Mouse (Mus musculus) midbrain, embryonic 15.5 days (tissue): ENCODE results near the gene Wasf3. TPM values are rescaled to one million over a fixed set of nuclear protein-coding genes. Genes with fewer than 3 reads are reported as not detected.

Experiments used
- ATAC-seq: fragments of 200-750 bp; cut with Nextera tagmentation; replicated peaks from 2 replicates; pipeline ENCODE4 v1.8.0; 2017; ENCODE audit warnings: moderate TSS enrichment
- H3K27ac ChIP-seq: fragments of 300-500 bp; sonication (generic); 2 replicates; pipeline ENCODE4 v1.5.1; 2015; ENCODE audit warnings: mild to moderate bottlenecking, inconsistent platforms
- H3K27me3 ChIP-seq: fragments of 300-500 bp; sonication (generic); replicated peaks from 2 replicates; pipeline ENCODE4 v1.6.1; 2015; ENCODE audit warnings: inconsistent platforms
- H3K36me3 ChIP-seq: fragments of 300-500 bp; sonication (generic); replicated peaks from 2 replicates; pipeline ENCODE4 v1.6.1; 2015; ENCODE audit warnings: inconsistent platforms
- H3K4me1 ChIP-seq: fragments of 300-500 bp; sonication (generic); 2 replicates; pipeline ENCODE4 v1.6.1; 2015; ENCODE audit warnings: inconsistent platforms
- H3K4me2 ChIP-seq: fragments of 300-500 bp; sonication (generic); 2 replicates; pipeline ENCODE4 v1.6.1; 2015; ENCODE audit warnings: inconsistent platforms, mild to moderate bottlenecking, moderate library complexity
- H3K4me3 ChIP-seq: fragments of 300-500 bp; sonication (generic); 2 replicates; pipeline ENCODE4 v1.5.1; 2015; ENCODE audit warnings: mild to moderate bottlenecking, inconsistent platforms
- H3K9ac ChIP-seq: fragments of 300-500 bp; sonication (generic); 2 replicates; pipeline ENCODE4 v1.6.1; 2015; ENCODE audit warnings: mild to moderate bottlenecking, inconsistent platforms
- H3K9me3 ChIP-seq: fragments of 300-500 bp; sonication (generic); 2 replicates; pipeline ENCODE4 v1.6.1; 2016; ENCODE audit warnings: inconsistent platforms
- WGBS: fragments of 180-500 bp; shearing (Covaris S2); methylation state at CpG from one replicate; pipeline ENCODE4 v1.1.7; 2015; ENCODE audit warnings: mixed read lengths; 5-methylcytosine and 5-hydroxymethylcytosine counted together
- polyA plus RNA-seq: library from polyadenylated mRNA; unstranded; fragments of >200 nt; fragmentation: Nextera tagmentation; extraction: Ambion mirVana; gene quantifications from 2 replicates; pipeline ENCODE4 v1.2.1, GENCODE M21; 2015

Wasf3 gene
- 18.5 and 18.8 TPM in 2 replicates for polyA plus RNA-seq

GRCm38 (mm10) chr5:146384935-146385591 is at the start of gene Wasf3:
Gene Wasf3, plus strand, starts transcription at chr5:146384985.
- WGBS, result 2% methylated on average over 61 of the region's 66 CpGs
- H3K4me1 ChIP-seq, result peaks cover 8% of the 10 kb centered on the region
- no peaks in the 10 kb centered on the region for H3K9me3 ChIP-seq
- H3K4me3 ChIP-seq, result peak within 1 kb of the TSS; percentile 85
- no peaks in the 10 kb centered on the region for H3K27me3 ChIP-seq
- ATAC-seq, result peak; percentile 98
- peak within 1 kb of the TSS; percentile 71 for H3K9ac ChIP-seq
- H3K4me2 ChIP-seq, result peak within 1 kb of the TSS; percentile 77
- no peaks in the 10 kb centered on the region for H3K36me3 ChIP-seq
- peak within 1 kb of the TSS; percentile 82 for H3K27ac ChIP-seq

- H3K27ac ChIP-seq, result no peak overlapping the region
- H3K4me1 ChIP-seq, result no peaks in the 10 kb centered on the region
- no peaks in the 10 kb centered on the region for H3K9me3 ChIP-seq
- H3K4me3 ChIP-seq, result no peak overlapping the region
- H3K4me2 ChIP-seq, result no peak overlapping the region
- H3K9ac ChIP-seq, result no peak overlapping the region
- ATAC-seq, result no peak
- no peaks in the 10 kb centered on the region for H3K27me3 ChIP-seq
- H3K36me3 ChIP-seq, result no peaks in the 10 kb centered on the region
- 51% methylated on average over 9 of the region's 9 CpGs for WGBS
Observed at GRCm38 (mm10) chr5:146338064-146338463, 46.7 kb upstream of the Wasf3 start.

GRCm38 (mm10) chr5:146340037-146340436 is 44.7 kb upstream of the Wasf3 start:
- no peak for ATAC-seq
- Histone ChIP-seq H3K4me1 (no peaks in the 10 kb centered on the region), H3K9me3 (no peaks in the 10 kb centered on the region), H3K27me3 (no peaks in the 10 kb centered on the region), H3K27ac (no peak overlapping the region), H3K9ac (no peak overlapping the region), H3K4me3 (no peak overlapping the region), H3K4me2 (no peak overlapping the region), H3K36me3 (no peaks in the 10 kb centered on the region)
- 87% methylated on average over 4 of the region's 4 CpGs for WGBS

- Histone ChIP-seq H3K9ac (no peak overlapping the region), H3K9me3 (no peaks in the 10 kb centered on the region), H3K36me3 (no peaks in the 10 kb centered on the region), H3K4me1 (no peaks in the 10 kb centered on the region), H3K4me3 (no peak overlapping the region), H3K27me3 (no peaks in the 10 kb centered on the region), H3K4me2 (no peak overlapping the region), H3K27ac (no peak overlapping the region)
- ATAC-seq, result no peak
- WGBS, result 85% methylated on average over 12 of the region's 12 CpGs
Observed at GRCm38 (mm10) chr5:146344911-146345686, 39.7 kb upstream of the Wasf3 start.

- no peak for ATAC-seq
- no peaks in the 10 kb centered on the region for H3K36me3 ChIP-seq
- H3K27me3 ChIP-seq, result no peaks in the 10 kb centered on the region
- no peaks in the 10 kb centered on the region for H3K4me1 ChIP-seq
- WGBS, result 90% methylated on average over 6 of the region's 6 CpGs
- no peaks in the 10 kb centered on the region for H3K9me3 ChIP-seq
- no peak overlapping the region for H3K27ac ChIP-seq
- no peak overlapping the region for H3K9ac ChIP-seq
- H3K4me2 ChIP-seq, result no peak overlapping the region
- H3K4me3 ChIP-seq, result no peak overlapping the region
Observed at GRCm38 (mm10) chr5:146347081-146347480, 37.7 kb upstream of the Wasf3 start.

GRCm38 (mm10) chr5:146349183-146349582 is 35.6 kb upstream of the Wasf3 start:
- no peak overlapping the region for H3K4me2 ChIP-seq
- no peak for ATAC-seq
- H3K4me1 ChIP-seq, result no peaks in the 10 kb centered on the region
- H3K9me3 ChIP-seq, result no peaks in the 10 kb centered on the region
- H3K4me3 ChIP-seq, result no peak overlapping the region
- H3K27ac ChIP-seq, result no peak overlapping the region
- 80% methylated on average over 3 of the region's 3 CpGs for WGBS
- H3K27me3 ChIP-seq, result no peaks in the 10 kb centered on the region
- no peak overlapping the region for H3K9ac ChIP-seq
- H3K36me3 ChIP-seq, result no peaks in the 10 kb centered on the region

- Histone ChIP-seq H3K4me2 (no peak overlapping the region), H3K4me1 (no peaks in the 10 kb centered on the region), H3K9ac (no peak overlapping the region), H3K9me3 (no peaks in the 10 kb centered on the region), H3K36me3 (no peaks in the 10 kb centered on the region), H3K4me3 (no peak overlapping the region), H3K27me3 (no peaks in the 10 kb centered on the region), H3K27ac (no peak overlapping the region)
- ATAC-seq, result no peak
- 82% methylated on average over 11 of the region's 11 CpGs for WGBS
Observed at GRCm38 (mm10) chr5:146350784-146351183, 34.0 kb upstream of the Wasf3 start.

- Histone ChIP-seq H3K27me3 (no peaks in the 10 kb centered on the region), H3K4me1 (no peaks in the 10 kb centered on the region), H3K4me2 (no peak overlapping the region), H3K4me3 (no peak overlapping the region), H3K9me3 (no peaks in the 10 kb centered on the region), H3K27ac (no peak overlapping the region), H3K36me3 (no peaks in the 10 kb centered on the region), H3K9ac (no peak overlapping the region)
- 89% methylated on average over 7 of the region's 7 CpGs for WGBS
- no peak for ATAC-seq
Observed at GRCm38 (mm10) chr5:146352006-146352405, 32.8 kb upstream of the Wasf3 start.

- Histone ChIP-seq H3K9ac (no peak overlapping the region), H3K36me3 (no peaks in the 10 kb centered on the region), H3K27me3 (no peaks in the 10 kb centered on the region), H3K4me1 (no peaks in the 10 kb centered on the region), H3K4me3 (no peak overlapping the region), H3K9me3 (no peaks in the 10 kb centered on the region), H3K27ac (no peak overlapping the region), H3K4me2 (peak overlapping the region; percentile 13; the same call in 1 of the 2 replicates)
- 32% methylated on average over 10 of the region's 10 CpGs for WGBS
- no peak for ATAC-seq
Observed at GRCm38 (mm10) chr5:146360386-146360785, 24.4 kb upstream of the Wasf3 start.

GRCm38 (mm10) chr5:146362711-146363110 is 22.1 kb upstream of the Wasf3 start:
- no peak overlapping the region for H3K4me3 ChIP-seq
- H3K27ac ChIP-seq, result no peak overlapping the region
- 84% methylated on average over 9 of the region's 9 CpGs for WGBS
- no peaks in the 10 kb centered on the region for H3K4me1 ChIP-seq
- ATAC-seq, result no peak
- no peak overlapping the region for H3K9ac ChIP-seq
- no peaks in the 10 kb centered on the region for H3K36me3 ChIP-seq
- no peak overlapping the region for H3K4me2 ChIP-seq
- no peaks in the 10 kb centered on the region for H3K9me3 ChIP-seq
- H3K27me3 ChIP-seq, result no peaks in the 10 kb centered on the region

- H3K4me1 ChIP-seq, result no peaks in the 10 kb centered on the region
- H3K27me3 ChIP-seq, result no peaks in the 10 kb centered on the region
- no peak for ATAC-seq
- H3K4me3 ChIP-seq, result no peak overlapping the region
- no peaks in the 10 kb centered on the region for H3K36me3 ChIP-seq
- no peak overlapping the region for H3K4me2 ChIP-seq
- H3K27ac ChIP-seq, result no peak overlapping the region
- no peaks in the 10 kb centered on the region for H3K9me3 ChIP-seq
- no peak overlapping the region for H3K9ac ChIP-seq
- WGBS, result 64% methylated on average over 2 of the region's 2 CpGs
Observed at GRCm38 (mm10) chr5:146368356-146368755, 16.4 kb upstream of the Wasf3 start.

- Histone ChIP-seq H3K9me3 (no peaks in the 10 kb centered on the region), H3K4me2 (no peak overlapping the region), H3K9ac (no peak overlapping the region), H3K27me3 (no peaks in the 10 kb centered on the region), H3K4me3 (no peak overlapping the region), H3K4me1 (no peaks in the 10 kb centered on the region), H3K36me3 (no peaks in the 10 kb centered on the region), H3K27ac (no peak overlapping the region)
- no peak for ATAC-seq
- 84% methylated on average over 13 of the region's 13 CpGs for WGBS
Observed at GRCm38 (mm10) chr5:146368971-146369370, 15.8 kb upstream of the Wasf3 start.

GRCm38 (mm10) chr5:146370794-146371193 is 14.0 kb upstream of the Wasf3 start:
- no peak for ATAC-seq
- H3K9ac ChIP-seq, result no peak overlapping the region
- H3K36me3 ChIP-seq, result no peaks in the 10 kb centered on the region
- no peaks in the 10 kb centered on the region for H3K4me1 ChIP-seq
- H3K9me3 ChIP-seq, result no peaks in the 10 kb centered on the region
- no peak overlapping the region for H3K27ac ChIP-seq
- no peaks in the 10 kb centered on the region for H3K27me3 ChIP-seq
- no peak overlapping the region for H3K4me3 ChIP-seq
- 89% methylated on average over 8 of the region's 8 CpGs for WGBS
- no peak overlapping the region for H3K4me2 ChIP-seq
